Mouse (Mus musculus) urinary bladder, adult 18-20 months (tissue): ENCODE data around the gene Mlx.
A peak's percentile ranks its signal among the peaks of the same experiment; 100 is the strongest.

Experiments used
- DNase-seq, 2 experiments: peaks; one replicate each; pipeline ENCODE4 v3.0.0; 2022; ENCODE audit warnings: low spot score in 2 of 2, mixed read lengths in 2 of 2

Mlx gene

DNA sequence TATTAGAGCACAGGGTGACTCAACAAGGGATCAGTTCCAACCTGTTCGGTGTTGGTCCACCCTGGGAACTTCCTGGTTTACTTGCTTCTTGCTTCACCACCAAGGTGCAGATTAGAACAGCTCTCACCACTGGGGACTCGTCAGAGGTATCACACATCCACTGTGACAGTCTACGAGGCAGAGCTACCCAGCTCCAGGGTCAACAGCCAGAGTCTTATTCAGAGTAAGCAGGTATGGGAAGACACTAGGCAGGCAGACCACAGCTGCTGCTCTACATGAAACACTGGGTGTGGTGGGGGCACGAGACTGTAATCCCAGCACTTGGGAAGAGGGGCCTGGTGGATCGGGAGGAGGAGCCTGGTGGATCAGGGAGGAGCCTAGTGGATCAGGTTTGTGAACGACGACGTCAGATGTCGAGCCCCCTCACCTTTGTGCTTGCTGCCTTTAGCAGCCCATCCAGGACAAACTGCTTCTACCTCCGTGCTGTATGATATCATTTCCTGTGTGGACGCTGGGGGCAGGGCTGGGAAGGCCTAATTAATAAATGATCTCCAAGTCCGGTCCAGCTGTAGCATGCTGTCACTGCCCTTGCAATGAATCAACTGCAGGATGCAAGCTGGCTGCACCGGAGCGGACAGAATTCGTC is 51.6 kb downstream of the Mlx start:
- peak; percentile 55 for DNase-seq

DNA sequence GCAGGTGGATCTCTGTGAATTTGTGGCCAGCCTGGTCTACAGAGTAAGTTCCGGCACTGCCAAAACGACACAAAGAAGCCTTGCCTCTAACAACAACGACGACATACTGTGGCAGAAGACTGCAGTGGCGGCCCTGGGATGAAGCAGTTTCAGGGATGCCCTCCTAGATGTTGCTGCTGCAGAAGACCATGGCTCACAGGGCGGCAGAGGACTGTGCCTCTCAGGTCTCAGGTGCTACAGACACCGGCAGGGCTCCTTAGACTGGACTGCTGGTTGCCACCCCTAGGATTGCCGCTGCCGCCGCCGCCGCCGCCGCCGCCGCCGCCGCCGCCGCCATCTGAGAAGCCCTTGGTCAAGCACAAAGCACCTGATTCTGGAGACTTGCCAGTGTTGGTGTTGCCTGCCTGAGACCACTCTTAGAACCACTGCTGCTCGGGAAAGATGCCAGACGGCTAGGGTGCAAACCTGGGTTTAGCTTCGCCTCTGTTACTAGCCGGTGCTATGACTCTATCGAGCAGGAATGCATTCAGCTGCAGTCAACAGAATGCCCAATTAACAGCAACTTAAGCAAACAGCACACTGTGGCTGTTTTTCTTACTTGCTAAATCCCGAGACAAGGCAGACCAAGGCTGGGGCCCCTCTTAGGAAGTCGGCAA is 53.2 kb downstream of the Mlx start:
- DNase-seq: peak in 1 of 2 experiments; percentile 38

DNA sequence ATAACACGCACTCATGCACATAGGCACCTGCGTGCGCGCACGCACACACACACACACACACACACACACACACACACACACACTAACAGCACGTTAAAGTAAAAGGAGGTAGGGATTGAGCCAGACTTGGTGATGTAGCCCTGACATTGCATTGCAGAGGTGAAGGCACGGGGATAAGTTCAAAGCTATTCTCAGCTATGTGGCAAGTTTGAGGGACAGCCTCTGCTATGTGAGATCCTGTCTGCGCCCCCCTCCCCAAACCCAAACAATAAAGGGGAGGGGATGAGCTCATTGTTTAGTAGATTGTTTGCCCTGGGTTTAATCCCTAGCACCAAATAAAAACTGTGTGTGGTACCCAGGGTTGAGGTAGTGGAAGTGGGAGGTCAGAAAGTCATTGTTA is 54.0 kb downstream of the Mlx start:
- no peak for DNase-seq
